Mouse (Mus musculus) ES-E14 (cell line): ENCODE data around the gene Plbd1. TPM values are rescaled to one million over a fixed set of nuclear protein-coding genes. Genes with fewer than 3 reads are reported as not detected.

ENCODE experiments used
- DNase-seq: peaks from one replicate; pipeline ENCODE4 v3.0.0-alpha.2; 2013; ENCODE audit warnings: low read depth, low spot score
- H3K27ac ChIP-seq: 2 replicates; pipeline ENCODE4 v1.5.1; 2012; ENCODE audit warnings: low read depth, mild to moderate bottlenecking, low read length, moderate library complexity, mixed read lengths; ENCODE audit not compliant: poor library complexity, insufficient read depth, severe bottlenecking
- H3K36me3 ChIP-seq: 2 replicates; pipeline ENCODE4 v1.6.1; 2012; ENCODE audit warnings: mild to moderate bottlenecking, low read length, moderate library complexity, mixed read lengths; ENCODE audit not compliant: control insufficient read depth, poor library complexity, insufficient read depth, severe bottlenecking
- H3K4me1 ChIP-seq, 2 experiments: fragments of 150-350 bp in 1 of 2; sonication (generic) in 1 of 2; 2 replicates each; pipeline ENCODE4 v1.6.1; 2012; ENCODE audit warnings: low read length in 2 of 2, mild to moderate bottlenecking in 1 of 2, mixed read lengths in 1 of 2; ENCODE audit not compliant: control insufficient read depth in 2 of 2, insufficient read depth in 2 of 2, poor library complexity in 1 of 2
- H3K4me3 ChIP-seq, 2 experiments: fragments of 150-350 bp in 1 of 2; sonication (generic) in 1 of 2; 2 replicates each; pipeline ENCODE4 v1.5.1; 2012; ENCODE audit warnings: low read length in 2 of 2, low read depth in 1 of 2, mild to moderate bottlenecking in 1 of 2, mixed read lengths in 1 of 2; ENCODE audit not compliant: insufficient read depth in 1 of 2, poor library complexity in 1 of 2, severe bottlenecking in 1 of 2
- H3K9ac ChIP-seq: 2 replicates; pipeline ENCODE4 v1.6.1; 2012; ENCODE audit warnings: low read depth, mild to moderate bottlenecking, low read length, mixed read lengths; ENCODE audit not compliant: poor library complexity, insufficient read depth, severe bottlenecking
- H3K9me3 ChIP-seq: fragments of 150-350 bp; sonication (generic); 2 replicates; pipeline ENCODE4 v1.6.1; 2012; ENCODE audit warnings: low read depth, mild to moderate bottlenecking, low read length; ENCODE audit not compliant: control insufficient read depth, insufficient read depth
- CHD2 ChIP-seq: IDR thresholded peaks from 2 replicates; pipeline ENCODE4 v1.6.1; 2014; ENCODE audit warnings: mild to moderate bottlenecking, low read depth, low read length, inconsistent platforms
- HCFC1 ChIP-seq: IDR thresholded peaks from 2 replicates; pipeline ENCODE4 v1.6.1; 2012; ENCODE audit warnings: low read length, inconsistent platforms, borderline replicate concordance; ENCODE audit not compliant: insufficient read depth
- MAFK ChIP-seq: IDR thresholded peaks from 2 replicates; pipeline ENCODE4 v1.6.1; 2014; ENCODE audit warnings: mild to moderate bottlenecking, low read depth, low read length, inconsistent platforms; ENCODE audit not compliant: insufficient read depth
- ZC3H11A ChIP-seq: IDR thresholded peaks from 2 replicates; pipeline ENCODE4 v1.6.1; 2012; ENCODE audit warnings: low read depth, mild to moderate bottlenecking, inconsistent platforms, low read length, borderline replicate concordance
- ZNF384 ChIP-seq: IDR thresholded peaks from 2 replicates; pipeline ENCODE4 v1.6.1; 2012; ENCODE audit warnings: low read depth, low read length, inconsistent platforms
- in situ Hi-C, 2 experiments: fragments of 600-800 bp; cut with MboI; formaldehyde crosslinking; loops; one replicate each; pipeline ENCODE4 v1.15.1; 2025; ENCODE audit warnings: low sequenced_read_pairs in 2 of 2, inconsistent platforms in 1 of 2; ENCODE audit not compliant: unreplicated experiment in 2 of 2
- total RNA-seq: library from RNA; depleted of rRNA; stranded (reverse); fragments of 300-350 nt; gene quantifications from 2 replicates; pipeline ENCODE4 v1.2.3, GENCODE M21; 2012

Gene Plbd1
- total RNA-seq, 1 experiment = 2.5 TPM

DNA sequence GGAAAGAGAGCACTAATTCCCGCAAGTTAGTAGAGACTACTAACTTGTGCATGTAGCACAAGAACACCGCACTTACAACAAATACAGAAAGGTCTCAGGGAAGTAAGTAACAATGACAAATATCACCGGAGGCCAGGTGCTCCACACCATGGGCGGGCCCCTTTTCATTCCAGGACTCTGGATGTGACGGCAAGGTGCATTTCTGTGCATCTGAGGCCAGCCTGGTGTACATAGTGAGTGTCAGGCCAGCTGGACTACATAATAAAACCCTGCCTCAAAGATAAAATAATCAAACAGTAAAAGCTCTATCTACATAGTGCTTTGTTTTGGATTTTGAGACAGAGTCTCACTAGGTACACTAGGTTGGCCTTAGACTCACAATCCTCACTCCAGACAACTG, 32.1 kb downstream of the Plbd1 start:
- H3K9ac ChIP-seq = no peak overlapping the region
- in situ Hi-C loops = no loop called here
- no peaks in the 10 kb centered on the region for H3K36me3 ChIP-seq
- H3K9me3 ChIP-seq = no peaks in the 10 kb centered on the region
- no peak overlapping the region for H3K4me3 ChIP-seq
- peaks cover 2 to 3% of the 10 kb centered on the region in 2 experiments; a peak in 2 of 4 replicates for H3K4me1 ChIP-seq
- no peak for DNase-seq
- H3K27ac ChIP-seq = no peak overlapping the region
- TF ChIP-seq MAFK (no peak), ZNF384 (no peak), CHD2 (no peak), HCFC1 (no peak), ZC3H11A (no peak)

DNA sequence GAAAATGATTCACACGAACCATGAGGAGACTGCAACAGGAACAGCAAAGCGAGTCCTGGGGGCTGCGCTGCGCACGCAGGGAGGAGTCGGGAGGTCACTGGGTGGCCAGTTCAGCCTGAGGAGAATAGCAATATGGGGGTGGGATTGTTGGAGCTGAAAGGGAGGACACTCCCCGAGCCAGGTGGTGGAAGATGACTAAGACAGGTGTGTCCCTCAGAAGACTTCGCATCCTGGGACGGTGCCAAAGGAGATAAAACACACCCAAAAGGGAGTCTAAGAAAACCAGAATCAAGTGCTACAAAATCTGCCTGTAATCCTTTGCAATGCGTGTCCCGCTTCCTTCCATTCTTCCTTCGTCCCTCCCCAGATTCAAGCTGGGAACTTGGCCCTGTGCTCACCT, 36.3 kb downstream of the Plbd1 start:
- no peak overlapping the region for H3K4me3 ChIP-seq
- in situ Hi-C loops = no loop called here
- peaks cover 2 to 8% of the 10 kb centered on the region in 2 experiments; a peak in 2 of 4 replicates for H3K4me1 ChIP-seq
- H3K27ac ChIP-seq = no peak overlapping the region
- TF ChIP-seq ZC3H11A (no peak), CHD2 (no peak), MAFK (no peak), HCFC1 (no peak), ZNF384 (no peak)
- no peak overlapping the region for H3K9ac ChIP-seq
- no peaks in the 10 kb centered on the region for H3K36me3 ChIP-seq
- DNase-seq = no peak
- H3K9me3 ChIP-seq = no peaks in the 10 kb centered on the region

DNA sequence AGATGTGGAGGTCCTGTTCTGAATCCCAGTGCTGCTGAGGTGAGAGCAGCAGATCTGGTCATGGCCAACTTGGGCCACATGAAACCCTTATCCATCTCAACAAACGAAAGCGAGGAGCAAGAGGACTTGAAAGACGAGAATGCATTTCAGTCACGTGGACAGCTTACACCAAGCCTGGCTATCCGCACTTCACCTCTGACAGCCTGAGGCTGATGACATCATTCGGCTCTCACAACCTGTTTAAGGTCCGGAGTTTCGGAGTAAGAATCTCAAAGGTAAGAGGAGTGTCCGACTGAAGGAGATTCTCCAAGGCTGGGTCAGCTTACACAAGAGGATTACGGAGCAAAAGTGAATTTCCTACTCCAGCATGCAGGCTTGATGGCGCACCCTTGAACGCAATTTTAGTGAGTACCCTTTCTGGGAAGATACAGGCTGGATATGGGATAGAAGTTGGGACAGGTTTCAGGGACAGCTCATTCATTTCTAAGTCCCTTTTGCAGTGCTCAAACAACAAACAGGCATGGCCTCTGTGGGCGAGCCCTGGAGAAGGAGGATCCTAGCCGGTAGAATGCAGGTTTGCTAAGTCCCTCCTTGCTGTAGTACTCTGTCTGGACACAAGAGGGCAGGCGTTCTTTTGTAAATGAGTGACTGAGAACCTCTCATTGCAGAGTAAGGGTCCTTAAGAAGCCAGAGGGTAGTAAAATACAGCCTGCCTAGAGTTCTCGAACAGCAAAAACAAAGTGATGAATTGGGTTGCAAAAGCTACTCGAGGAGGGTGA, 41.2 kb downstream of the Plbd1 start:
- H3K36me3 ChIP-seq = no peaks in the 10 kb centered on the region
- peaks cover under 1 to 7% of the 10 kb centered on the region in 2 experiments; a peak in 2 of 4 replicates for H3K4me1 ChIP-seq
- in situ Hi-C loops = loop anchor here in 1 of 2 experiments (25.0 kb wide), 1 partner anchor 367 kb away; no protein-coding TSS in a partner anchor
- TF ChIP-seq MAFK (no peak), HCFC1 (no peak), ZC3H11A (no peak), CHD2 (no peak), ZNF384 (no peak)
- no peaks in the 10 kb centered on the region for H3K9me3 ChIP-seq
- DNase-seq = peak; percentile 89
- no peak overlapping the region for H3K4me3 ChIP-seq
- no peak overlapping the region for H3K9ac ChIP-seq
- no peak overlapping the region for H3K27ac ChIP-seq

DNA sequence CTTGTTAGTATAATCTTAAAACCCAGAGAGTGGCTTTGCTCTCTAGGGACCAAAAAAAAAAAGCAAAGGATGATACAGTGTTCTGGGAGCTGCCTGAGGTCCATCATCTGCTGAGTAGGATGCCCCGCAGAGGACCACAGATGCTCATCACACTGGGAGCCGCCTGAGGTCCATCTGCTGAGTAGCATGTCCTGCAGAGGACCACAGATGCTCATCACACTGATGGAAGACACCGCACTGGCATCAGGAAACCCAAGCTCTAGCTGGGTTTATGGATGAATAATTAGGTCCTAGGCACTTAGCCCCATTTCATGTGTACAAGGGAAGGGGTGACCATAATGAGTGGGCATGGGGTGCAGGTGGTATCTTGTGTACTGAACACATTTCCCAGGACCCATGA, 47.6 kb downstream of the Plbd1 start:
- Histone ChIP-seq H3K36me3 (peaks cover under 1% of the 10 kb centered on the region; the same call in 1 of the 2 replicates), H3K27ac (no peak overlapping the region), H3K9ac (no peak overlapping the region), H3K4me1 (no peaks in the 10 kb centered on the region), H3K9me3 (no peaks in the 10 kb centered on the region), H3K4me3 (no peak overlapping the region)
- no peak for DNase-seq
- no peak for TF ChIP-seq MAFK
- TF ChIP-seq CHD2 = no peak
- no peak for TF ChIP-seq ZNF384
- TF ChIP-seq ZC3H11A = no peak
- TF ChIP-seq HCFC1 = no peak
- in situ Hi-C loops = loop anchor here in 1 of 2 experiments (25.0 kb wide), 1 partner anchor 373 kb away; no protein-coding TSS in a partner anchor
